Mouse (Mus musculus): ENCODE data around the gene Kdm1a. TPM values are rescaled to one million over a fixed set of nuclear protein-coding genes. Genes with fewer than 3 reads are reported as not detected.

Gene Kdm1a
- polyA plus RNA-seq, 1 experiment from 2014 or later, result 39.6 TPM

DNA sequence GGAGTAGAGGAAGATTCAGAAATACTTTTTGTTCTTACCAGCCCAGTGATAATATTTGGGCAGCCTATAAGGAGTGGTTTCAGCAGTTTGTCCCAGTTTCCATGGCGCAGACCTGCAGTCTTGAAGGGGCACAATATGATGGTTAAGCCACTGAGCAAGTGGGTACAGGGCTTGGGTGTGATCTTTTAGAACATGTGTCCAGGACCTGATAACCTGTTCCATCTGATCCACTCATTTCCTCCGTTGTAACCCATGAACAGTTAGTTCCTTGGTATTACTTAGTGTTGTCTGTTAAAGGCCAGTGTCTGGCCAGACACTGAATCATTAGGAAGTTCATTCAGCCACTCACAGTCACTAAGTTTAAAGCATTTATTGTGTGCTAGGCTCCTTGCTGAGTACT is 78.2 kb downstream of the Kdm1a start:
- Histone ChIP-seq H3K36me3 (peaks cover 5% of the 10 kb centered on the region; the same call in 1 of the 2 replicates), H3K4me1 (no peaks in the 10 kb centered on the region), H3K4me2 (replicated peaks) (no peak overlapping the region), H3K27ac (replicated peaks) (no peak overlapping the region), H3K9ac (no peak overlapping the region), H3K9me3 (replicated peaks) (no peaks in the 10 kb centered on the region), H3K4me3 (replicated peaks) (no peak overlapping the region), H3K27me3 (no peaks in the 10 kb centered on the region)
- 86% methylated on average over 2 of the region's 2 CpGs for WGBS
- no peak for ATAC-seq (ENCODE audit: insufficient number of reproducible peaks, low FRiP score, low TSS enrichment, low read depth)

DNA sequence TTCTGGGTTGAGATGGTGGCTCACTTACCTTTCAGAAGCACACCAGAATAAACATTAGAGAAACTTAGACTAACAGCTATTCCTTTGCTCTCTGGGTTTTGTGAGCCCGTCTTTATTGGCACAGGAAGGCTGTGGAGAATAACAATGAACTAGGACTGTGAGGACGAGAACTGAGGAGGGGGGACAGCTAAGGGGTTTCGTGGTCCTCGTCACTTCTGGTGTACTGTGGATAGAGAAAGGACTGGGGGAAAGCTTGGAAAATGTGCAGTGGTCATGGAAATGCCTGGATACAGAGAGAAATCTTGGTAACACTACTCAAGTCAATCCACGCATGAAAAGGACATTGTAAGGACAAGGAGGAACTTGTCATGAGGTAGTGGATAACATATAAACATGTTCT is 80.6 kb downstream of the Kdm1a start:
- ATAC-seq (ENCODE audit: insufficient number of reproducible peaks, low FRiP score, low TSS enrichment, low read depth), result no peak
- no peaks in the 10 kb centered on the region for H3K9me3 ChIP-seq (replicated peaks)
- H3K27ac ChIP-seq (replicated peaks), result no peak overlapping the region
- WGBS, result 82% methylated on average over 5 of the region's 5 CpGs
- H3K27me3 ChIP-seq, result no peaks in the 10 kb centered on the region
- H3K4me1 ChIP-seq, result no peaks in the 10 kb centered on the region
- no peak overlapping the region for H3K4me3 ChIP-seq (replicated peaks)
- H3K4me2 ChIP-seq (replicated peaks), result no peak overlapping the region
- no peak overlapping the region for H3K9ac ChIP-seq
- no peaks in the 10 kb centered on the region; the same call in 1 of the 2 replicates for H3K36me3 ChIP-seq

DNA sequence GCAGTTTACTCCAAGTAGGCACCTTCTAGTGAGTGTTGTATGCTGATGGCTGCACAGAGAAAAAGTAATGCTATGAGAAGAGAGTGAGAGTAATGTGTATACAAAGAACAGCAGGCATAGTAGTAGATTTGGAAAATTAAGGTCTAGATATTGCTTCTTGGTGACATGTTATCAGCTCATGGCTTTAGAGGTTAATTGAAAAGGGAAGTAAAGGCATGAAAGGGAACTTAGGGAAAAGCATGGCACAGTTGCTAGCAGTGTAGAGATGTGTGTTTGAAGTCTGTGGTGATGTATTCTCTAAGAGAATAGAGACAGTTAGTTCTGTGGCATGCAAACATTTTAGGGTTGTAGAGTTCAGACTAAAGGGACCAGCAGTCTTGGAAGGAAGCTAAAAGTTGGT is 82.7 kb downstream of the Kdm1a start:
- no peak overlapping the region for H3K4me2 ChIP-seq (replicated peaks)
- no peak overlapping the region for H3K9ac ChIP-seq
- H3K9me3 ChIP-seq (replicated peaks), result no peaks in the 10 kb centered on the region
- 0 out of 2 replicates have a peak, but pooled peaks cover 6% of the 10 kb centered on the region for H3K4me1 ChIP-seq
- no peaks in the 10 kb centered on the region for H3K27me3 ChIP-seq
- no peak overlapping the region for H3K4me3 ChIP-seq (replicated peaks)
- ATAC-seq (ENCODE audit: insufficient number of reproducible peaks, low FRiP score, low TSS enrichment, low read depth), result no peak
- H3K27ac ChIP-seq (replicated peaks), result no peak overlapping the region
- H3K36me3 ChIP-seq, result no peaks in the 10 kb centered on the region; the same call in 1 of the 2 replicates

DNA sequence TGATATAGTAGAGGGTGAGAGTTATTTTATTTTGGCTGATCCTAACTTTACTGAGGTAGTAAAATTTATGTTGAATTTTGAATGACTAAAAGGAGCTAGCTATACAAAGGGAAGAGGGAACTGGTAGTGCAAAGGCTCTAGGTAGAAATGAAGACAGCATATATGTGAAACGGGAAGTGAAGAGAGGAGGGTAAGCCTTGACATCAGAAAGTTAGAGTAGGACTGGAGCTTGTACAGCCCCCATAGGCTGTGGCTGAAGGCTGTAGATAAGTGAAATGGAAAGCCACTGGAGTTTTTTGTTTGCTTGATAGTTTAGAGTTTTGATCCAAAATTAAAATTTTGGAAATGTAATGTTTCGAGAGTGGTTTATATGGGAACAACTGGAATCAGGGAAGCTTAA is 83.9 kb downstream of the Kdm1a start:
- Histone ChIP-seq H3K9me3 (replicated peaks) (no peaks in the 10 kb centered on the region), H3K27ac (replicated peaks) (no peak overlapping the region), H3K27me3 (no peaks in the 10 kb centered on the region), H3K4me3 (replicated peaks) (no peak overlapping the region), H3K4me2 (replicated peaks) (no peak overlapping the region), H3K36me3 (no peaks in the 10 kb centered on the region; the same call in 1 of the 2 replicates), H3K4me1 (0 out of 2 replicates have a peak, but pooled peaks cover 6% of the 10 kb centered on the region), H3K9ac (no peak overlapping the region)
- WGBS, result 88% methylated on average over 2 of the region's 2 CpGs
- no peak for ATAC-seq (ENCODE audit: insufficient number of reproducible peaks, low FRiP score, low TSS enrichment, low read depth)

DNA sequence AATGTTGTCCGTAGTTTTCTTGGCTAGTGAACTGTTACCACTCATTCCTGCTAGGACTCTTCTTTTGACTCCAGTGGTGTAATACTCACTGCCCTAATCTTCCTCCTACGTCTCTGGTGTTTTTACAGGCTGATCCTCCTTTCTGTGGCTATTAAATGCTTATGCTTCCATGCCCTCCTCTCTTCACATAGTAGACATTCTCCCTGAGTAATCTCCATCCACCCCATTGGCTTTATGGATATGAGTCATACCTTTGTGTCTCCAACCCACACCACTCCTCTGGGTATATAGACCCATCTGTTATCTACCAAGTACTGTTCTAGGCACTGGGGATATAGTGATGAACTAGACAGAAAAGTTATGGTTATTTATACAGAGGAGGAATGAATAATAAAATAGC is 84.4 kb downstream of the Kdm1a start:
- H3K9ac ChIP-seq, result no peak overlapping the region
- no peak overlapping the region for H3K27ac ChIP-seq (replicated peaks)
- H3K9me3 ChIP-seq (replicated peaks), result no peaks in the 10 kb centered on the region
- H3K4me1 ChIP-seq, result peaks cover 6% of the 10 kb centered on the region; the same call in 1 of the 2 replicates
- H3K4me3 ChIP-seq (replicated peaks), result no peak overlapping the region
- no peaks in the 10 kb centered on the region for H3K27me3 ChIP-seq
- H3K36me3 ChIP-seq, result no peaks in the 10 kb centered on the region; the same call in 1 of the 2 replicates
- no peak for ATAC-seq (ENCODE audit: insufficient number of reproducible peaks, low FRiP score, low TSS enrichment, low read depth)
- no peak overlapping the region for H3K4me2 ChIP-seq (replicated peaks)
- 85% methylated on average over 2 of the region's 2 CpGs for WGBS

DNA sequence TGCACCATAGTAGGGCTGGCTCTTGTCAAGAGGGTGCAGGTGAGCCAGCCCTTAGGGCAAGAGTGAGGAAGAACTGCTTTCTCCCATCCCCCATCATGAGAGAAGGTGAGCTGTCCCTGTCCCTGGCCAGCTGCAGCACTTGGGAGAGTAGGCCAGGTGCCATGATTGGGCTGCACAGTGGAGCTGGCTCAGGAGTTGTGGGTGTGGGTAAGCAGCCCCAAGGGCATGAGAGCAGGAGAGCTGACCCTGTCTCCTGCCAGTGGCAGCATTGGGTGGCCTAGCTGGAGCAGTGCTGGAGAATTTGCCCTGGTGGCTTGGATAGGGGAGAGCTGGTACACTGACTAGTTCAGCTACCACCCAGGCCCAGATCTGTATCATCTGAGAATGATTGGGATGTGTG is 89.6 kb downstream of the Kdm1a start:
- no peaks in the 10 kb centered on the region for H3K27me3 ChIP-seq
- H3K9ac ChIP-seq, result no peak overlapping the region
- H3K27ac ChIP-seq (replicated peaks), result no peak overlapping the region
- H3K4me1 ChIP-seq, result peaks cover 23% of the 10 kb centered on the region
- ATAC-seq (ENCODE audit: insufficient number of reproducible peaks, low FRiP score, low TSS enrichment, low read depth), result no peak
- H3K36me3 ChIP-seq, result no peaks in the 10 kb centered on the region
- no peak overlapping the region for H3K4me2 ChIP-seq (replicated peaks)
- no peak overlapping the region for H3K4me3 ChIP-seq (replicated peaks)
- H3K9me3 ChIP-seq (replicated peaks), result no peaks in the 10 kb centered on the region

DNA sequence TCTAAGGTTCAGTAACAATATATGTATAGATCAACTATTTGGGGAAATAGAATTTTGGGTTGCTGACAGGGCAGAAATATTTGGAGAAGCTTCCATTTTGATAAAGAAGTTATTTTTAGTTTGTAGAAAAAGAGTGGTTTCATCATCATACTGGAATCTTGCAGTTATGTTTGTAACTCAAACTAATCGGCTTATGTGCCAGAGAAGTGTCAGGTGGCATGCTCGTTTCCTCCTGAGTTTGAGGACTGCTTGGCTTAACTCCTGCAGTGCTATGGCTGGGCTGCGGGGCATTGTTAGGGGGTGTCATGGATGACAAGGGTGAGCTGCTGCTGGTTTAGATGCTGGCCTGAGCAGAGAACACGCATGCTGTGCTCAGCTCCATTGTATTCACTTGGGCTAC is 90.8 kb downstream of the Kdm1a start:
- WGBS, result 37% methylated on average over 4 of the region's 4 CpGs
- H3K4me3 ChIP-seq (replicated peaks), result no peak overlapping the region
- peaks cover 23% of the 10 kb centered on the region for H3K4me1 ChIP-seq
- no peaks in the 10 kb centered on the region for H3K9me3 ChIP-seq (replicated peaks)
- no peaks in the 10 kb centered on the region for H3K27me3 ChIP-seq
- ATAC-seq (ENCODE audit: insufficient number of reproducible peaks, low FRiP score, low TSS enrichment, low read depth), result no peak
- peak overlapping the region; percentile 45; the same call in 1 of the 2 replicates for H3K27ac ChIP-seq (replicated peaks)
- no peak overlapping the region for H3K9ac ChIP-seq
- H3K36me3 ChIP-seq, result no peaks in the 10 kb centered on the region
- no peak overlapping the region for H3K4me2 ChIP-seq (replicated peaks)

DNA sequence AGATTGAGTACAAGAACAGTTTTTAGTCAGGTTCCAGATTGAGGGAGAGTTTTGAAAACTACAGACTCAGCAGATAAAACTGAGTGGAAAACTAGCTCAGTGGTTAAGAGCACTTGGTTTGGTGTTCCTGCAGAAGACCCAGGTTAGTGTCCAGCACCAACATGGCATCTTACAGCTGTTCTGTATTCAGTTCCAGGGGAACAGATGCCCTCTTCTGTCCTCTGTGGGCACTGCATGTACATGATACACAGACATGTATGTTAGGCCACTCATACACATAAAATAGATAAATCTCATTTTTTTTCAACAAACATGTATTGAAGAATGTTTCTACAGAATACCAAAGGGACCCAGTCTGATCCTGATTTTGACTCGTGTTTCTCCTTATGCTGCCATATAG is 92.7 kb downstream of the Kdm1a start:
- Histone ChIP-seq H3K4me2 (replicated peaks) (no peak overlapping the region), H3K27me3 (no peaks in the 10 kb centered on the region), H3K9ac (no peak overlapping the region), H3K4me3 (replicated peaks) (no peak overlapping the region), H3K4me1 (peaks cover 23% of the 10 kb centered on the region), H3K36me3 (no peaks in the 10 kb centered on the region), H3K27ac (replicated peaks) (no peak overlapping the region), H3K9me3 (replicated peaks) (no peaks in the 10 kb centered on the region)
- WGBS, result 62% methylated on average over 1 of the region's 1 CpGs
- no peak for ATAC-seq (ENCODE audit: insufficient number of reproducible peaks, low FRiP score, low TSS enrichment, low read depth)

DNA sequence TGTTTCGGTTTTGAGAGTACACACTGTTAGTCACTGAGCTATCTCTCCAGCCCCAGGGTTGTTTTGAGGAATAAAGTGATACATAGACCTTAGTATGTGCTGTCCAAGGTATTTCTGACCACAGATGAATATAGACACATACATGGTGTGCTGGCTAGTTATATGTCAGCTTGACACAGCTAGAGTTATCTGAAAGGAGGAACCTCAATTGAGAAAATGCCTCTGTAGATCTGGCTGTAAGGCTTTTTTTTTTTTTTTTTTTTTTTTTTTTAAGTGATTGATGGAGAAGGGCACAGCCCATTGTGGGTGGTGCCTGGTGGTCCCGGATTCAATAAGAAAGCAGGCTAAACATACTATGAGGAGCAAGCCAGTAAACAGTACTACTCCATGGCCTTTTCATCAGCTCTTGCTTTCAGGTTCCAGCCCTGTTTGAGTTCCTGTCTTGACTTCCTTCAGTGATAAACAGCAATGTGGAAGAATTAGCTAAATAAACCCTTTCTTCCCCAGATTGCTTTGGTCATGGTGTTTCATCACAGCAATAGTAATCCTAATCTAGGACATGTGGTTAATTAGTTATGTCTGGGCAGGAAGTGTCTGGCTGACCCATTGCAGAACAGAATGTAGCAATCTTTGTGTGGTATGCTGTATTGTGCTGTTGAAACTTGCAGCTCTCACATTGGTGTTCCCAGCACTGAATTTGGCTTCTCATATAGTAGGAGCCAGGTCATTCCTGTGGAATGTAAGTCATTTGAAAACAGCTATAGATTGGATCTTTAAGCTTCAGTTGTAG is 96.9 kb downstream of the Kdm1a start:
- no peaks in the 10 kb centered on the region for H3K36me3 ChIP-seq
- peaks cover 7% of the 10 kb centered on the region; the same call in 1 of the 2 replicates for H3K4me1 ChIP-seq
- H3K9ac ChIP-seq, result no peak overlapping the region
- no peak overlapping the region for H3K4me2 ChIP-seq (replicated peaks)
- ATAC-seq (ENCODE audit: insufficient number of reproducible peaks, low FRiP score, low TSS enrichment, low read depth), result no peak
- no peaks in the 10 kb centered on the region for H3K27me3 ChIP-seq
- no peak overlapping the region for H3K4me3 ChIP-seq (replicated peaks)
- 37% methylated on average over 2 of the region's 2 CpGs for WGBS
- no peak overlapping the region for H3K27ac ChIP-seq (replicated peaks)
- H3K9me3 ChIP-seq (replicated peaks), result no peaks in the 10 kb centered on the region

Small RNA genes within 50 kb of the gene (microRNA-seq; reads per million reads assigned to microRNA genes)
- gene Gm22180 (ENCODE audit: borderline number of aligned reads), result not detected

Other genes starting within 250 kb of the Kdm1a start
- gene Htr1d, start 179.2 kb downstream of the Kdm1a start, polyA plus RNA-seq (2015; fragmentation: Nextera tagmentation; extraction: Ambion mirVana), result 0.67 and 0.75 TPM in 2 replicates
- 0.19 and 0.28 TPM in 2 replicates for gene 6030445D17Rik, start 140.5 kb downstream of the Kdm1a start, polyA plus RNA-seq (2015; fragmentation: Nextera tagmentation; extraction: Ambion mirVana)
- gene Luzp1, start 133.0 kb downstream of the Kdm1a start, polyA plus RNA-seq (2015; fragmentation: Nextera tagmentation; extraction: Ambion mirVana), result 114 and 124 TPM in 2 replicates
- gene Tex46, start 7.7 kb upstream of the Kdm1a start, polyA plus RNA-seq (2015; fragmentation: Nextera tagmentation; extraction: Ambion mirVana), result not detected in 2 replicates
- 0.05 TPM in 1 of 2 replicates, not detected in the other for gene Lactbl1, start 19.9 kb upstream of the Kdm1a start, polyA plus RNA-seq (2015; fragmentation: Nextera tagmentation; extraction: Ambion mirVana)
- gene Ephb2, start 233.3 kb upstream of the Kdm1a start, polyA plus RNA-seq (2015; fragmentation: Nextera tagmentation; extraction: Ambion mirVana), result 12.2 and 13.1 TPM in 2 replicates